Mouse (Mus musculus): ENCODE measurements around the gene Tomm40l. TPM values are rescaled to one million over a fixed set of nuclear protein-coding genes. Genes with fewer than 3 reads are reported as not detected.

The Tomm40l gene
- total RNA-seq (2023): 7.2 and 11.8 TPM in 2 replicates

GRCm38 (mm10) chr1:171222238-171223155 is at the start of gene Tomm40l:
TSS of gene Tomm40l (minus strand) at chr1:171222514.

GRCm38 (mm10) chr1:171269848-171270572 is 47.7 kb upstream of the Tomm40l start, which contains the start of gene B4galt3:
TSS of gene B4galt3 (plus strand) at chr1:171270328.

GRCm38 (mm10) chr1:171250680-171251593 is 28.6 kb upstream of the Tomm40l start, which contains the start of gene Ndufs2:
TSS of gene Ndufs2 (minus strand) at chr1:171251388.

GRCm38 (mm10) chr1:171249913-171250600 is 27.7 kb upstream of the Tomm40l start, which contains the start of gene Adamts4:
TSS of gene Adamts4 (plus strand) at chr1:171250421.

GRCm38 (mm10) chr1:171234126-171234525 is 11.8 kb upstream of the Tomm40l start, which contains the start of gene Fcer1g:
TSS of gene Fcer1g (minus strand) at chr1:171234365.

GRCm38 (mm10) chr1:171224857-171225256 is 2.5 kb upstream of the Tomm40l start, which contains the start of gene Apoa2:
TSS of gene Apoa2 (plus strand) at chr1:171225054.

GRCm38 (mm10) chr1:171213801-171214496 is 8.4 kb downstream of the Tomm40l start, which contains the start of gene Nr1i3:
TSS of gene Nr1i3 (plus strand) at chr1:171213970.

GRCm38 (mm10) chr1:171195887-171196397 is 26.4 kb downstream of the Tomm40l start, which contains the start of gene Pcp4l1:
TSS of gene Pcp4l1 (minus strand) at chr1:171196268.

Other genes with a start within 250 kb of the Tomm40l start
- 82.5 and 95.9 TPM in 2 replicates for gene Fcgr2b, start 246.0 kb downstream of the Tomm40l start, total RNA-seq (2023)
- 59.5 and 102 TPM in 2 replicates for gene Fcgr4, start 203.6 kb downstream of the Tomm40l start, total RNA-seq (2023)
- gene Fcgr3, start 157.6 kb downstream of the Tomm40l start, total RNA-seq (2023): 422 and 510 TPM in 2 replicates
- gene Cfap126, start 108.6 kb downstream of the Tomm40l start, total RNA-seq (2023): 0.91 TPM in 1 of 2 replicates, not detected in the other
- gene Sdhc, start 71.9 kb downstream of the Tomm40l start, total RNA-seq (2023): 70.1 and 76.7 TPM in 2 replicates
- not detected in 2 replicates for gene Mpz, start 71.8 kb downstream of the Tomm40l start, total RNA-seq (2023)
- 0.25 and 0.38 TPM in 2 replicates for gene Pcp4l1, start 26.2 kb downstream of the Tomm40l start, total RNA-seq (2023)
- gene Nr1i3, start 8.5 kb downstream of the Tomm40l start, total RNA-seq (2023): not detected in 2 replicates
- not detected in 2 replicates for gene Apoa2, start 2.5 kb upstream of the Tomm40l start, total RNA-seq (2023)
- 1,184 and 1,203 TPM in 2 replicates for gene Fcer1g, start 11.9 kb upstream of the Tomm40l start, total RNA-seq (2023)
- not detected in 2 replicates for gene Adamts4, start 27.9 kb upstream of the Tomm40l start, total RNA-seq (2023)
- gene Ndufs2, start 28.9 kb upstream of the Tomm40l start, total RNA-seq (2023): 68.8 and 134 TPM in 2 replicates
- 115 and 168 TPM in 2 replicates for gene B4galt3, start 47.8 kb upstream of the Tomm40l start, total RNA-seq (2023)
- gene Ppox, start 58.7 kb upstream of the Tomm40l start, total RNA-seq (2023): 64.8 and 86.5 TPM in 2 replicates
- 27.7 and 31.0 TPM in 2 replicates for gene Usp21, start 65.5 kb upstream of the Tomm40l start, total RNA-seq (2023)
- gene Ufc1, start 72.5 kb upstream of the Tomm40l start, total RNA-seq (2023): 40.6 and 41.8 TPM in 2 replicates
- gene Dedd, start 106.6 kb upstream of the Tomm40l start, total RNA-seq (2023): 17.9 and 25.5 TPM in 2 replicates
- gene Nit1, start 123.1 kb upstream of the Tomm40l start, total RNA-seq (2023): 15.9 and 16.3 TPM in 2 replicates
- gene Pfdn2, start 123.2 kb upstream of the Tomm40l start, total RNA-seq (2023): 39.2 and 40.6 TPM in 2 replicates
- gene Klhdc9, start 138.3 kb upstream of the Tomm40l start, total RNA-seq (2023): not detected in 2 replicates
- gene Nectin4, start 147.6 kb upstream of the Tomm40l start, total RNA-seq (2023): 1.1 and 1.6 TPM in 2 replicates
- 268 and 358 TPM in 2 replicates for gene Arhgap30, start 166.4 kb upstream of the Tomm40l start, total RNA-seq (2023)
- 111 and 118 TPM in 2 replicates for gene Usf1, start 188.8 kb upstream of the Tomm40l start, total RNA-seq (2023)
- gene Tstd1, start 196.4 kb upstream of the Tomm40l start, total RNA-seq (2023): 1.6 and 2.3 TPM in 2 replicates
- gene F11r, start 215.0 kb upstream of the Tomm40l start, total RNA-seq (2023): 1.2 TPM in 2 replicates

Measured in neutrophil, adult 65 days (primary cell).